Mouse (Mus musculus): Measurements from ENCODE around the gene Adam17.

Adam17 gene

DNA sequence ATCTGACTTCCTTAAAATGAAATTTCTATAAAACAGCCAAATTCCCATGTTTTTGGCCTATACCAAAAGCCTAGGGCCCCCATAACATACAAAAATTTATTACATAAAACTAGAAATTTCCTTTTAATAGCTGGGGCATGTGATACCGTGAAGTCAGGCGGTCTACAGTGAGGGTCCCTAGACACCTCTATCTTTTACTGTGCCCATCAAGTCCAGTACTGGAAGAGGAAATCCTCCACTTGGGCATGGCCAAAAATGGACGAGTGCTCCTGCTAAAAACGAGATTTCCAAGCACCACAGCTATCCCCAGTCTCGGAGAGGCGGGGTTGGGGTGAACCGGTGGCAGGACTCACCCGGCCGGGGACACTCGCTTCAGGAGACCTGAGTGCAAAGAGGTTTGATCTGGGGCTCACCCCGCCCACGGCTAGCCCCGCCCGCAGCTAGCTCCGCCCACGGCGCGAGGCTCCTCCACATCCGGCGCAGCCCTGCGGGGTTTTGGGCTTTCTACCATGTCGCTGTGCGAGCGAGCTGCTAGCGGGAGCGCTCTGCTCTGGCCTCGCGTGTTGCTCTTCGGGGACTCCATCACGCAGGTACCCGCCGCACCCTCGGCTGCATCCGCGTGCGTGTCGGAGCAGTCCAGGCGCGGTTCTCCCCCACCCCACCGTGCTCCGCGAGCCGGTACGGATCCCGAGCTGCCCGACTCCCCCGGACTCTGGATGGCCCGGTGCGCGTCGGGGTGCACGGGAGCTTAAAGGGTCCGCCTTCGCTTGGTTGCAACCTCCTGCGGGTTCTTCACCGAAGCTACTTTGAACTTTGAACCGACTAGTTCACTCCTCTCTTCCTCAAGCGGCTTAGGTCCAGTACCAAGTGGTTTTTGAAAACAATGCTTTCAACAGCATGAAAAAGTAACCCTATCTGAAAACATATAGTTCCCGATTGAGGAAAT is 57.2 kb downstream of the Adam17 start, which contains the start of gene Iah1:
Gene Iah1, plus strand, starts transcription at position 467 of the 946 bp plus-strand sequence.
- peak; percentile 93 for DNase-seq (ENCODE audit: low read depth, low spot score)

DNA sequence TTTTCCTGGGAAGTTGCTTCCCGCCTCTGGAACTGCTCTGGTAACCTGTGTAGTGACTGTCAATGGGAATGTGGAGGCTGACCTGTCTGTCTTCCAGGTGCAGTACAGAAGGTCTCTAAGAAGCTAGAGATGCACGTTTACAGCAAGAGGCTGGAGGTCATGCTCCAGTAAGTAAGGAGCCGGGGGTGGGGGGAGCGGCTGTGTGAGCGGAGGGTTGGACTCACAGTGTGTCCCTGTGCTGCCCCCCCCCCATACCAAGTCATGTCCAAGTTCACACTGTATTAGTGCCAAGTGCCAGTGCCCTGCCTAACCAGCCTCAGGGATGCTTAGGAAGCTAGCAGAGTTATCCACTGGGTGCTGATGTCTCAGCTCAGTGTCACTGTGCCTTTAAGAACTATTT is 61.2 kb downstream of the Adam17 start:
- peak; percentile 71 for DNase-seq (ENCODE audit: low read depth, low spot score)

DNA sequence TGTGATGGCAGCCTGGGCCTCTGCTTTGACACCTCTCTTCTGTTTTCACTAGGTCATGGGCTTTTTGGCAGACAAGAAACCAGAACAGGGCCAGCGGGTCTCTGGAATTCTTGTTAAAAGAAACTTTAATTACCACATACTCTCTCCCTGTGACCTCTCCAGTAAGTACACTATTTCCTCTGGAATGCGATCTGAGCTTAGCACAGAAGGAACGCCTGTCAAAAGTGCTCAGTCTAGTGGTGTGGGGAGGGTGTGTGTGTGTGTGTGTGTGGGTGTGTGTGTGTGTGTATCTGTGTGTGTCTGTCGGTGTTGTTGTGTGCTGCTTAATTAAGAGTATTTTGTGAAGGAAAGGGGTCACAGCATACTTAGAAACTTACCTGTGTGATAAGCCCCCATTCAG is 66.7 kb downstream of the Adam17 start:
- no peak for DNase-seq (ENCODE audit: low read depth, low spot score)

DNA sequence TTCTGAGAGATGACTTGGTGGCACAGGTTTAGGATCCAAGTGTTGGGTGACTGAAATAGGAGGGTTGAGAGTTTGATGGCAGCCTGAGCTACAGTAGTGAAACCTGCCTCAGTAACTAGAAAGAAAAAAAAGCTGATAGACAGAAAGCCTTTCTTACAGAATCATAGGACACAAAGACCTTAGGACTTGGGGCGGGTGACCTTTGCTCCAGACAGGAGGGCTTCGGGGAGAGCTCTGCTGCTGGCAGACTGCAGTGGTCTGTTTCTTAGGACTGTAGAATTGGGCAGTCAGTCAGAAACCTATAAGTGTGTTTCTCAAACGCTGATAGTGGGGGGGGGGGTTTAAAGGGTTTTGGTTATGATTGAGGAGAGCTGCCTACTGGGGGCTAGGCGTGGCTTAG is 67.7 kb downstream of the Adam17 start:
- DNase-seq (ENCODE audit: low read depth, low spot score), result no peak

DNA sequence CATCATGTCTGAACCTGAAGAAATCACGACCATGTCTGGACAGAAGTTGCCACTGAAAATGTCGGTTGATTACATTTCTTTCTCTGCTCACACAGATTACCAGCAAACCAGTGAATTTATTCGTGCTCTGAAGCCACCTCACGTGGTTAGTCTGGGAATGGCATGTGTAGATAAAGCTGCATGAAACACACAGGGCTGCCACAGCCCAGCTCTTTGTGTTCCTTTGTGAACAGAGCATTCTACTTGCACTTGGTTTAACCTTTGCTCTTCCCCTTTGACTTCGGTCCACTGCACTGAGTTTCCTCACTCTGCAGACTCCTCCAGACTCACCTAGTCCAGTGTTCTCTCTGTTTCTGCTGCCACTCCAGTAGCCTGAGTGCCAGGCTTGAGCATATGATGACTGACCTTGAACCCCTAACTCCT is 71.1 kb downstream of the Adam17 start:
- DNase-seq (ENCODE audit: low read depth, low spot score), result no peak

DNA sequence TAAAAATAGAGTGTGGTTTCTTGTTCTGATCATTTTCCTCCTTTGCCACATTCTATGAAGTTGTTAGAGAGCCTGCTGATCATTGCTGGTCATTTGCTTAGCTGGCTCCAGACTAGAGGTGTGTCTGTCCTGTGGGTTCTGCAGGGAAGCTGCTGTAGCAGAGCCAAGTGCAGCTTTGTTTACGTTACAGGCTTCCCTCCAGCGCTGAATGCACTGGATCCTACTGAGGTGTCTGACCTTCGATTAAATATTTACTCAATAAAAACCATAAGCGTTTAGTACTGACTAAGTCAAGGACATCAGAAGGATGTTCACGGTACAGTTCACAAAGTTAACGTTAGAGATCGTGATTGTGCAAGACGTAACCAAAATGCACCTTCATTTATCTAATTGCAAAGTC is 71.5 kb downstream of the Adam17 start:
- DNase-seq (ENCODE audit: low read depth, low spot score), result no peak

DNA sequence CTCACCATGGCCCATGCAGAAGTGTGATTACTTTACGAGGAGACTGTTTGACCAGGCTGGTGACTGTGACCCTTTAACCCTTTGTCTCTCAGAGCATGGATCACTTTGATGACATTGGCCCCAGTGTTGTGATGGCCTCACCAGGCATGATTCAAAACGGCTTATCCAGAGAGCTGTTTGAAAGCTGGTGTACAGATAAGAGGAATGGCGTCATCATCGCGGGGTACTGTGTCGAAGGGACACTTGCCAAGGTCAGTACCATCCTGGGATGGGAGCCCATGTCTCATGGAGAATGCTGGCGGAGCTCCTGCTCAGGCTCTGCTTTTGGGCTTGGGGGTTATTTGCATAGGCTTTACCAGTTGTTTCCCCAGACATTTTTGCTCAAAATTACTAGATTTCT is 72.1 kb downstream of the Adam17 start:
- no peak for DNase-seq (ENCODE audit: low read depth, low spot score)

DNA sequence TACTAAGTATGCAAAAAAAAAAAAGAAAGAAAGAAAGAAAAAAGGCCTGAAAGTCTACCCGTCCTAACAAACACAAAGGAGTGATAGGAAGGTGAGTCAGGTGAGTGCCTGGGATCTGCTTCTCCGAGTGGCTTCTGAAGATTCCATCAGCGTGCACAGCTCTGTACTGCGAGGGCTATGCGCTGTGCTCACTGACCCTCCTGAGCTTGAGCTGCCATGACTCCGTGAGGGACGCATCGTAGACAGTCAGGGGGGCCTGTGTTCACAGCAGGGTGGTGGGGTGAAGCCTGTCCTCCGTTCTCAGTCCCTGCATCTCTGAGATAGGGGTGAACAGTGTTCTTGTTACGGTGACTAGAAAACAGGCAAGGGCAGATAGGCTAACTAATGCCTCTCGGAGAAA is 74.6 kb downstream of the Adam17 start:
- no peak for DNase-seq (ENCODE audit: low read depth, low spot score)

DNA sequence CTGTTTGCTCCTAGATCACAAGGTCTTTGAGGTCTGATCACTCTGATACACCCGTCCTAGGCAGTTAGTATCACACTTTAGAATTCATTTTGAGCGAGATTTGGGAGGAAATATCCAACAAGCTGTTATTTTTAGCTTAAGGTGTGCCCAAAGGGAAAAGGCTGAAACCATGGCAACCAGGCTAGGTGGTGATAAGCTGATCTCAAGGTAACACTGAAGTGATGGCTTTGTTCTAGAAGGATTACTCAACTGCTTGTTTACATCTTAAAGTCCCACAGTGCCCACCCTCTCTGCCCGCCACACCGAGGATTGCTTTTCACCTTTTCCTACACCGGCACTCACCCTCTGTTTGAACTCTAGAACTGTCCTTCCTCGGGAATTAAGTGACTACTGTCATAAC is 83.8 kb downstream of the Adam17 start:
- no peak for DNase-seq (ENCODE audit: low read depth, low spot score)

DNA sequence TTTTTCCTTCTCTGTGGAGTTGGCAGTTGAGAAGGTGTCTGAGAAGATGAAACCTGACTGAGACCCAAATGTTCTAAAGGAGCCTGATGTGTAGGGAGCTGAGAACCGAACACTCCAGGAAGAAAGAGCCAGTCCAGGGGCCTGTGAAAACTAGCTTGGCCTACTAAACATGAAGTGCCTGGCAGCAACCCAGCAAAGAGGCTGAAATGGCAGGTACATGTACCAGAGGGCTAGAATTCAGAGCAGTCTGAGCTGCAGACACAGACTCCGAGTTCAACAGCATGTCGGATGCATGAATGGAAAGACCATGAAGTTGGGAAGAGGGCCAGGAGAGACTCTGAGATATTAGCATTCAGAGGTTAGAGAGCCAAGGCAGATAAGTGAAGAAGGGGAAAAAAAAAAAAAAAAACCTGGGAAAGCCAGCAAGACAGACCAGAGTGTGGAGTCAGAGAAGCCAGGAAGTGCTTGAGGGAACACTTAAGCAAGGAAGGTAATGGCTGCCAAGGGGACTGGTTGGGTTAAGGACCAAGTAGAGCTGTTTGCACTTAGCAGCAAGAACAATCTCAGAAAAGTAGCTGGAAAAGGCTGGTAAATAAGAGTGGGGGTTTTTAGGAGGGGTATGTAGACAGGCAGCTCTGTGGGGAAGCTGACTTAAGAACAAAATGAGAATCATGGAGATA is 84.6 kb downstream of the Adam17 start:
- DNase-seq (ENCODE audit: low read depth, low spot score), result no peak

DNA sequence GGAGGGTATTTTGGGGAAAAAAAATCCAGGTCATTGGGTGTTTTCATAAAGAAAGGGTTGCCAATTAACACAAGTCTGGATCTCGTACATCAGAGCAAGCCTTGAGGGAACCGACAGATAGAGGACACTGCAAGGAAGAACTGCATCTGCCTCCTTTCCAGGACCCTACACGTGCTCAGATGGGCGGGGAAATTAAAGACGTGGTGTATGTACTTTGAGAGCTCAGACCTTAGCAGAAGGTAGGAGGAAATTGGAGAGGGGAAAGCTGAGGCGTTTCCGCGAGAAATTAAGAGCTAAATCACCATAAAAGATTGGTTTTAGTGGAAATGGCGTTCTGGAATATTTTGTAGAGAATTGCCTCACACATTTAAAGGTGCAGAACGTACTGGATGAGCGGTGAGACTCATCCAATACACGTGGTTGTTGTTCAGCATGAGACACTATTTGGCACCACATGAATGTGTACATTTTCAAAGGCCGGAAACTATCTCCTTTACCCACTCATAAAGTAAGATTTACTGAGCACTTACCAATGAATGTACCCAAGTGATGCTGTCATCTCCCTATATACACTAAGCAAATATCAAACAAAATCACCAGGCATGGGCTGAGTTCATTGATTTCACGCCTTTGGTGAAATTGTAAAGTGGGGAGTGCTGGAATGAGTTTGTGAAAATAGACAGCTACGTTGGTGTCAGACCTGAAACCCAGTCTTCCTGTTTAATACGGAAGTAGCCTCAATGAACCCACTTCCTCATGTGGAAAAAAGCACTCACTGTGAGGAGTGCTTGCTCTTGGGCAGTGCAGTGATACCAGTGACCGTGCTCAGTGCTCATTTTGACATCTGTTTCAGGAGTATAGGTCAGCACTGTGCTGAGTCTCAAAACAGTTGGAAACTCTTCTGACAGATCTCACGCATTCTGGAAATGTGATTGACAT is 86.5 kb downstream of the Adam17 start:
- DNase-seq (ENCODE audit: low read depth, low spot score), result peak; percentile 70

DNA sequence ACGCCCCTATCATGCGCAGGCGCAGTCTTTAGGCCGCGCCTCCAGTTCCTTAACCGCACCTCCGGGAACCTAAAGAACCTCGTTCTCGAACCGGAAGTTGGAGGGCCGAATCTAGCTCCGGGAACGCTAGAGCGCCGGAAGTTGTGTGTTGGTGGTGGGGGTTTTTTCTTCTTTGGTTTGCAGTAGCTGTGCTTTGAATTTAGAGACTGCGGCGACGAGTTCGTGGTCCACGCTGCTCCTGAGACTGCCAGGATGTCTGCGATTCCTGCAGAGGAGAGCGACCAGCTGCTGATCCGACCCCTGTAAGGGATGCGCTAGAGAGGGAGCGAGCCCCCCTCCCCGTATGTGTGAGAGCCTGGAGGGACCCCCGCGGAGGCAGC is 87.2 kb downstream of the Adam17 start, which contains the start of gene Itgb1bp1:
Gene Itgb1bp1, minus strand, starts transcription at position 42 of the 380 bp plus-strand sequence.
- peak; percentile 97 for DNase-seq (ENCODE audit: low read depth, low spot score)

DNA sequence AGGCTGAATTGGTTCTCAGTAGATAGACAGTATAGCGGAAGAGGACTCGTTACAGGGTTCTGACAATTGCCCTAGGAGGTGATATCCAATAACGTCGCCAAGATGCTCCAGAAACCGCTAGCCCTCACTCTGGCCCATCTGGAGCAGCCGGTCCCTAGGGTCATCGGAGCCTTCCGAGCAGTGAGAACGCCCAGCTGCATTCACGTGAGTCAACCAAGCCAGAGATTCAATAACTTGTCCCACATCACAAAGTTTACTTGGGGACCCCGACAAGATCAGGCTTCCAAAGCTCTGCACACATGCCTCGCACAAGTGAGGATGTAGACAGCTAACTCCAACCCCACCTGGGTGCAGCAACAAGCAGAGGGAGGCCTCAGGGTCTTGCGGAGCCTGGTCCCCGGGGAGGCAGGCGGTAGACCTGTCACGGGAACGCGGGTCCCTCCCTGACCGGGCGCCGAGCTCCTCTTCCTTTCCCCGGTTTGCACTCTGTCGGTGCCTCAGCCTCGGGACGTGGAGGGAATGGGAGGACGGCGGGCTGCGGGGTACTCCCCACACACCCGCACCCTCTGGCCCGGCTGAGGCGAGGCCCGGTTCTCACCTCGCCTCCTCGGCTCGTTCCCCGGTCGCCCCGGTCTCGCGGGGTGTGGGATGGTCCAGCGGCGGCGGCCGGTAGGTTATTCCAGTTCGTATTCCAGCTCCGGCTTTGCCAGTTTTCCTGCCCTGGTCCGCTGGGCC is 87.8 kb downstream of the Adam17 start:
- no peak for DNase-seq (ENCODE audit: low read depth, low spot score)

DNA sequence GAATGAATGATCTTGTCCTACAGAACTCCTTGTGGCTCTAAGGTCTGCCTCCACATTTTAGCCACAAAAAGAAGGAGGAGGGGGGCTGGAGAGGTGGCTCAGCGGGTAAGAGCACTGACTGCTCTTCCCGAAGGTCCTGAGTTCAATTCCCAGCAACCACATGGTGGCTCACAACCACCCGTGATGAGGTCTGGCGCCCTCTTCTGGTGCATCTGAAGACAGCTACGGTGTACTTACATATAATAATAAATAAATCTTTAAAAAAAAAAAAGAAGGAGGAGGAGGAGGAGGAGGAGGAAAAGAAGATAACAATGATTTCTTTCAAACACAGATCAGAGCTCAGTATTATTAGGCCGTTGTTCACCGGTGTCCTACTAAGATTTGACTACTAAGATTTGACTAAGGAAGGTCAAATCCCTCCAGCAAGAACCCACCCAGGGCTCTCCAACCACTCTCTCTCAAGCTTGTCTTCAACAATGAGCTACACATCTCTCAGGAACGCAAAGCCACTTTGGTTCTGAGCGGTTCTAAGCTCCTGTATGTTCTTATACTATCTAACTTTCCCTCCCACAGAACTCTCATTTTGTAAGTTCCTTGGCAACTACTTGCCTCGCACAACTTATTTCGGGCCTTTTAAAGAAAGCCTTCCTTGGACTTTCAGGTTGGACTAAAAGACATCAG is 88.5 kb downstream of the Adam17 start, which contains the start of gene Cpsf3:
Gene Cpsf3, plus strand, starts transcription at position 631 of the 681 bp plus-strand sequence.
- no peak for DNase-seq (ENCODE audit: low read depth, low spot score)

DNA sequence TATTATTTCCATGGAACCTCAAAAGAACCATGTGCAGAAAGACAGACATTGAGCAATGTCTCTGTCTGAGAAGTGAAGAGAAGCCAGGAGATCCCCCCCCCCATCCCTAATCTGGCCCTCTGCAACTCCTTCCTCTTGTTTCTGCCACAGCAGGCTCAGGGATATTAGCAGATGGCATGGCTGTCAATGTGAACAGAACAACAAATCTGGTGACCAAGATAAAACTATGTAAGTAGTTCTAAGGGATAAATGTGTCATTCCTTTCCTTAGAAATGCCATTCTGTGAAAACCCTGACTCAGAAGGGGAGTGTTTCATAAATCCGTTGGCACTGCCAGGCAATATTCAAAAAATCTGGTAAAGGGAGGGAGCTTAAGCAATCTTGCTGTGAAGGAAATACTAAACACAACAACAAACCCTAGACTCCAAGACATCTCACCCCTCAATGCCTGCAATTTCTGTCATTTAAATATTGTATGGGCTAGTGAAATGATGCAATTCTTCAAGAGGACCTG is 96.0 kb downstream of the Adam17 start:
- DNase-seq (ENCODE audit: low read depth, low spot score), result no peak

DNA sequence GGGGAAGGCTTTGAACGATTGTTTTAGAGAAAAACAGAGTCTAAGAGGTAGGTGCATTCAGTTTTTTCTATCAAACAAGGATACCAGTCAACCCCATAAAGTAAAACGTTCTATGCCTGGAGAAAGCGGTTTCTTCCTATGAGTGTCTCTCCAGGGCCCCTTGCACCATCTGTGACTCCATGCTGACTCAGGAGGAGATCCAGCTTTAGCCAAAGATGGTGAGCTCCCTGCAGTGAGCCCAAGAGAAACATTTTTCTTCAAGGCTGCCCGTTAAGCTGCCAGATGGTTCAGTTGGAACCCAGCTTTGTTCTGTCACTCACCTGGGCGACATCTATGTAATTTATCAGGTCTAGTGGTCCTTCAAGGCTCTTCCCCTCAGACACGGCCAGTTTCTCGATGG is 99.0 kb downstream of the Adam17 start:
- no peak for DNase-seq (ENCODE audit: low read depth, low spot score)
